Mouse (Mus musculus): ENCODE data around the gene Fam3b. TPM values are rescaled to one million over a fixed set of nuclear protein-coding genes. Genes with fewer than 3 reads are reported as not detected.

Fam3b gene
- polyA plus RNA-seq, 1 experiment from 2014 or later = 0.14 TPM

- Histone ChIP-seq H3K4me3 (ENCODE audit: low read length) (no peak overlapping the region), H3K9ac (ENCODE audit: low read length) (no peak overlapping the region), H3K27ac (ENCODE audit: low read length) (no peak overlapping the region), H3K4me2 (ENCODE audit: low read depth, low read length) (no peak overlapping the region), H3K27me3 (ENCODE audit: control insufficient read depth, insufficient read depth, low read length) (no peaks in the 10 kb centered on the region), H3K36me3 (ENCODE audit: control insufficient read depth, insufficient read depth) (no peaks in the 10 kb centered on the region), H3K9me3 (replicated peaks; ENCODE audit: control insufficient read depth, low read length) (no peaks in the 10 kb centered on the region), H3K4me1 (ENCODE audit: control insufficient read depth, insufficient read depth, low read length) (no peaks in the 10 kb centered on the region)
- no peak for ATAC-seq (replicated peaks; ENCODE audit: extremely low read depth, insufficient read depth, low FRiP score)
- 76% methylated on average over 7 of the region's 7 CpGs for WGBS
These were observed 13.7 kb downstream of the Fam3b start for GRCm38 (mm10) chr16:97500901-97501300.

DNA sequence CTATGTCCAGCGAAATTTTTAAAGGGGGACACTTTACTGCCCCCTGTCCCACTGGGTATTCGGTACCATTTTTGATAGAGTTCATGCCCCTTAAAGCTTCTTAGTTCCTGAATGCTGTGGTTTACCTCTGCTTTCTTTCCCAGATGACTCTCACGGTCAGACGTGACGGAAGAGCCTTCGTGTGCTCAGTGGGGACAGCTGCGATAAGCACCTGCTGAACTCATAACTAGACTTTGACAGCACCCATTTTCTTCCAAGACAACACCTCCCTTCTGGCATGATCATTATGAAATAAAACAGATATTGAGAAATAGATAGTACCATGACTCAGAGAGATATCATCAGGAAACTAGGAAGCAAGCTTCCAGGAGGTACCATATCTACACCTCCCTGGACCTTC, 15.2 kb downstream of the Fam3b start:
- Histone ChIP-seq H3K27ac (ENCODE audit: low read length) (no peak overlapping the region), H3K9ac (ENCODE audit: low read length) (no peak overlapping the region), H3K27me3 (ENCODE audit: control insufficient read depth, insufficient read depth, low read length) (no peaks in the 10 kb centered on the region), H3K9me3 (replicated peaks; ENCODE audit: control insufficient read depth, low read length) (no peaks in the 10 kb centered on the region), H3K4me3 (ENCODE audit: low read length) (no peak overlapping the region), H3K36me3 (ENCODE audit: control insufficient read depth, insufficient read depth) (no peaks in the 10 kb centered on the region), H3K4me2 (ENCODE audit: low read depth, low read length) (no peak overlapping the region), H3K4me1 (ENCODE audit: control insufficient read depth, insufficient read depth, low read length) (no peaks in the 10 kb centered on the region)
- WGBS = 87% methylated on average over 7 of the region's 7 CpGs
- ATAC-seq (replicated peaks; ENCODE audit: extremely low read depth, insufficient read depth, low FRiP score) = no peak

DNA sequence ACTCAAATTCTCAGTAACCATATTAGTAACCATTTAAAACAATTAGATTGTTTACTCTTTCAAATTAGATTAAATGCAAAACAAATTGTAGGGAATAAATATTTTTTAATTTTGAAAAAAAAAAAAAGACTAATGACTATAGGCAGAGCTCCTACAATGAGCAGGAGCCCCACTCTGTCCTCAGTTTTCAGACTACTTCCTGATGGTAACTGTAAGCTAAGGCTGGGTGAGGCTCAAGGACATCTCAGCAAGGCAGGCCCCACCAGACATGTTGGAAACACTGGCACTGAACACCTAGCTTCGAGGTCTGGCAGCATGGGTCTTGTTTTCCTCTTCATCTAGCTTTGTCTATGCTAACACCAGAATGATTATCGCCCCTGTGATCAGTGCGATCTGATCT, 16.5 kb downstream of the Fam3b start:
- no peaks in the 10 kb centered on the region for H3K9me3 ChIP-seq (replicated peaks; ENCODE audit: control insufficient read depth, low read length)
- WGBS = 87% methylated on average over 3 of the region's 3 CpGs
- no peak overlapping the region for H3K4me3 ChIP-seq (ENCODE audit: low read length)

DNA sequence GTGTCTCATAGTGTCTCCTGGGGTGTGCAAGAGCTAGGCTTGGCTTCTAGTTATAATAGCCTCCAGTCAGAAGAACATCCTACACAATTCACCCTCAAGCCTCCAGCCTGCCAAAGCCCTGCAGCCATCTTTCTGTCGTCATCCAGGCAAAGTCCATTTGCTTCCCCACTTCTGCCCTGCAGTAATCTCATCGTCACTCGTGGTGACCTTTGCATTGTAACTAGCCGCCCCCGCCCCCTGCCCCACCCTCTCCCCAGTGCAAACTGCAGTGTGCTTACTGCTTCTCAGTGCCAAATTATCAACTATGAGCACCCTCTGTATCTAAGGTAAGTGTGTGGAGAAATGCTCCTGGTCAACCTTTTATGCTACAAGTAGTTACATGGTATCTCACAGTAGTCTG, 16.9 kb downstream of the Fam3b start:
- H3K4me3 ChIP-seq (ENCODE audit: low read length) = no peak overlapping the region
- H3K4me1 ChIP-seq (ENCODE audit: control insufficient read depth, insufficient read depth, low read length) = no peaks in the 10 kb centered on the region
- no peaks in the 10 kb centered on the region for H3K9me3 ChIP-seq (replicated peaks; ENCODE audit: control insufficient read depth, low read length)
- no peak for ATAC-seq (replicated peaks; ENCODE audit: extremely low read depth, insufficient read depth, low FRiP score)
- no peak overlapping the region for H3K4me2 ChIP-seq (ENCODE audit: low read depth, low read length)
- H3K27me3 ChIP-seq (ENCODE audit: control insufficient read depth, insufficient read depth, low read length) = no peaks in the 10 kb centered on the region
- no peaks in the 10 kb centered on the region for H3K36me3 ChIP-seq (ENCODE audit: control insufficient read depth, insufficient read depth)
- H3K27ac ChIP-seq (ENCODE audit: low read length) = no peak overlapping the region
- H3K9ac ChIP-seq (ENCODE audit: low read length) = no peak overlapping the region
- 43% methylated on average over 5 of the region's 5 CpGs for WGBS

More for the DNA sequence above, 16.5 kb downstream of the Fam3b start:
- no peak for ATAC-seq (replicated peaks; ENCODE audit: extremely low read depth, insufficient read depth, low FRiP score)
- no peak overlapping the region for H3K27ac ChIP-seq (ENCODE audit: low read length)
- H3K4me1 ChIP-seq (ENCODE audit: control insufficient read depth, insufficient read depth, low read length) = no peaks in the 10 kb centered on the region
- no peaks in the 10 kb centered on the region for H3K27me3 ChIP-seq (ENCODE audit: control insufficient read depth, insufficient read depth, low read length)
- no peak overlapping the region for H3K4me2 ChIP-seq (ENCODE audit: low read depth, low read length)
- no peak overlapping the region for H3K9ac ChIP-seq (ENCODE audit: low read length)
- no peaks in the 10 kb centered on the region for H3K36me3 ChIP-seq (ENCODE audit: control insufficient read depth, insufficient read depth)

GRCm38 (mm10) chr16:97496026-97496425, 18.6 kb downstream of the Fam3b start:
- WGBS = 51% methylated on average over 3 of the region's 3 CpGs
- no peak for ATAC-seq (replicated peaks; ENCODE audit: extremely low read depth, insufficient read depth, low FRiP score)
- Histone ChIP-seq H3K9me3 (replicated peaks; ENCODE audit: control insufficient read depth, low read length) (no peaks in the 10 kb centered on the region), H3K4me3 (ENCODE audit: low read length) (no peak overlapping the region), H3K36me3 (ENCODE audit: control insufficient read depth, insufficient read depth) (no peaks in the 10 kb centered on the region), H3K27me3 (ENCODE audit: control insufficient read depth, insufficient read depth, low read length) (no peaks in the 10 kb centered on the region), H3K27ac (ENCODE audit: low read length) (no peak overlapping the region), H3K9ac (ENCODE audit: low read length) (no peak overlapping the region), H3K4me2 (ENCODE audit: low read depth, low read length) (no peak overlapping the region), H3K4me1 (ENCODE audit: control insufficient read depth, insufficient read depth, low read length) (no peaks in the 10 kb centered on the region)

GRCm38 (mm10) chr16:97492369-97492768, 22.2 kb downstream of the Fam3b start:
- Histone ChIP-seq H3K9me3 (replicated peaks; ENCODE audit: control insufficient read depth, low read length) (no peaks in the 10 kb centered on the region), H3K4me3 (ENCODE audit: low read length) (no peak overlapping the region), H3K36me3 (ENCODE audit: control insufficient read depth, insufficient read depth) (no peaks in the 10 kb centered on the region), H3K9ac (ENCODE audit: low read length) (no peak overlapping the region), H3K4me1 (ENCODE audit: control insufficient read depth, insufficient read depth, low read length) (no peaks in the 10 kb centered on the region), H3K27me3 (ENCODE audit: control insufficient read depth, insufficient read depth, low read length) (no peaks in the 10 kb centered on the region), H3K4me2 (ENCODE audit: low read depth, low read length) (no peak overlapping the region), H3K27ac (ENCODE audit: low read length) (no peak overlapping the region)
- 82% methylated on average over 1 of the region's 1 CpGs for WGBS
- ATAC-seq (replicated peaks; ENCODE audit: extremely low read depth, insufficient read depth, low FRiP score) = no peak

DNA sequence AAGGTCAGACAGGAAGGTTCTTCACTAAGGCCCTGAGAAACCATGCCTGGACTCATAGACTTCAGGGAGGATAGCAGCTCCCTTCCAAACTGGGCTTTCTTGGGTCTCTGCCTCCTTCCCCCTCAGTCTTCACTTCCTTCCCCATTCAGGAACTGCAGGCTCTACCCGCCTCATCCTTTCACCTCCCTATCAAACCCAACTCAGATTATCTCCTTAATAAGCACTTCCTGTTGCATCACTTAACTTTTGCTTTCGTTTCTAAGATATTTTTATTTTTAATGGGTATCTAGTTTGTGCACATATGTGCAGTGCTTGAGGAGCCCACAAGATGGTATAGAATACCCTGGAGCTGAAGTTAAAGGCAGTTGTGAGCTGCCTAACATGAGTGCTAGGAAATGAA, 36.0 kb downstream of the Fam3b start:
- no peaks in the 10 kb centered on the region for H3K9me3 ChIP-seq (replicated peaks; ENCODE audit: control insufficient read depth, low read length)
- no peak overlapping the region for H3K9ac ChIP-seq (ENCODE audit: low read length)
- no peaks in the 10 kb centered on the region for H3K27me3 ChIP-seq (ENCODE audit: control insufficient read depth, insufficient read depth, low read length)
- H3K4me1 ChIP-seq (ENCODE audit: control insufficient read depth, insufficient read depth, low read length) = peaks cover 4% of the 10 kb centered on the region; the same call in 1 of the 2 replicates
- H3K27ac ChIP-seq (ENCODE audit: low read length) = no peak overlapping the region
- ATAC-seq (replicated peaks; ENCODE audit: extremely low read depth, insufficient read depth, low FRiP score) = no peak
- H3K4me3 ChIP-seq (ENCODE audit: low read length) = no peak overlapping the region
- H3K4me2 ChIP-seq (ENCODE audit: low read depth, low read length) = no peak overlapping the region
- no peaks in the 10 kb centered on the region for H3K36me3 ChIP-seq (ENCODE audit: control insufficient read depth, insufficient read depth)
- 56% methylated on average over 2 of the region's 2 CpGs for WGBS

DNA sequence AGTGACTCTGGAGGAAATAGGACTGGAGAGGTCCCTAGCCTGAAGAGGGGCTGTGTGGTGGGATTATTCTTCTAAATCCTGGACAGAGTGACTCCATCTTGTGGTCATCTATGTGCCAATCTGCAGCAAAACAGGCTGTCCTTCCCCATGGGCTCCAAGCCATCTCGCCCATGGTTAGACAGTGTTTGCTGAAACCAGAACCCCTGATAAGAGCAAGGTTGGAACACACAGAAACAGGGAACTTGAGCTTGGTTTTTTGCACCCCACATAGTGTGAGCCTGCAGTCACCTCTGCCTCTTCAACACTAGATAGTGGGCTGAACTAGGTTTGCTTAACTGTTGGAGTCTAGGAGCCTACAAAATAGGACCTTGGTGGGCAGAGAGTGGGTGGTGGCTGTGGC, 38.1 kb downstream of the Fam3b start:
- Histone ChIP-seq H3K27ac (ENCODE audit: low read length) (no peak overlapping the region), H3K9me3 (replicated peaks; ENCODE audit: control insufficient read depth, low read length) (no peaks in the 10 kb centered on the region), H3K9ac (ENCODE audit: low read length) (no peak overlapping the region), H3K4me1 (ENCODE audit: control insufficient read depth, insufficient read depth, low read length) (peaks cover 4% of the 10 kb centered on the region; the same call in 1 of the 2 replicates), H3K4me2 (ENCODE audit: low read depth, low read length) (no peak overlapping the region), H3K36me3 (ENCODE audit: control insufficient read depth, insufficient read depth) (no peaks in the 10 kb centered on the region), H3K27me3 (ENCODE audit: control insufficient read depth, insufficient read depth, low read length) (no peaks in the 10 kb centered on the region), H3K4me3 (ENCODE audit: low read length) (no peak overlapping the region)
- no peak for ATAC-seq (replicated peaks; ENCODE audit: extremely low read depth, insufficient read depth, low FRiP score)
- 58% methylated on average over 1 of the region's 1 CpGs for WGBS

- Histone ChIP-seq H3K9me3 (replicated peaks; ENCODE audit: control insufficient read depth, low read length) (no peaks in the 10 kb centered on the region), H3K27me3 (ENCODE audit: control insufficient read depth, insufficient read depth, low read length) (no peaks in the 10 kb centered on the region), H3K4me1 (ENCODE audit: control insufficient read depth, insufficient read depth, low read length) (peaks cover 5% of the 10 kb centered on the region; the same call in 1 of the 2 replicates), H3K4me3 (ENCODE audit: low read length) (no peak overlapping the region), H3K27ac (ENCODE audit: low read length) (0 out of 2 replicates have a peak overlapping the region, but pooled peaks have one; percentile 3), H3K36me3 (ENCODE audit: control insufficient read depth, insufficient read depth) (no peaks in the 10 kb centered on the region), H3K9ac (ENCODE audit: low read length) (no peak overlapping the region), H3K4me2 (ENCODE audit: low read depth, low read length) (no peak overlapping the region)
- WGBS = 34% methylated on average over 3 of the region's 3 CpGs
- peak; percentile 82; the same call in 1 of the 2 replicates for ATAC-seq (replicated peaks; ENCODE audit: extremely low read depth, insufficient read depth, low FRiP score)
These were observed 39.0 kb downstream of the Fam3b start for GRCm38 (mm10) chr16:97475581-97475980.
